Mouse (Mus musculus): ENCODE data around the gene Elf4.
A peak's percentile ranks its signal among the peaks of the same experiment; 100 is the strongest.

Elf4 gene

DNA sequence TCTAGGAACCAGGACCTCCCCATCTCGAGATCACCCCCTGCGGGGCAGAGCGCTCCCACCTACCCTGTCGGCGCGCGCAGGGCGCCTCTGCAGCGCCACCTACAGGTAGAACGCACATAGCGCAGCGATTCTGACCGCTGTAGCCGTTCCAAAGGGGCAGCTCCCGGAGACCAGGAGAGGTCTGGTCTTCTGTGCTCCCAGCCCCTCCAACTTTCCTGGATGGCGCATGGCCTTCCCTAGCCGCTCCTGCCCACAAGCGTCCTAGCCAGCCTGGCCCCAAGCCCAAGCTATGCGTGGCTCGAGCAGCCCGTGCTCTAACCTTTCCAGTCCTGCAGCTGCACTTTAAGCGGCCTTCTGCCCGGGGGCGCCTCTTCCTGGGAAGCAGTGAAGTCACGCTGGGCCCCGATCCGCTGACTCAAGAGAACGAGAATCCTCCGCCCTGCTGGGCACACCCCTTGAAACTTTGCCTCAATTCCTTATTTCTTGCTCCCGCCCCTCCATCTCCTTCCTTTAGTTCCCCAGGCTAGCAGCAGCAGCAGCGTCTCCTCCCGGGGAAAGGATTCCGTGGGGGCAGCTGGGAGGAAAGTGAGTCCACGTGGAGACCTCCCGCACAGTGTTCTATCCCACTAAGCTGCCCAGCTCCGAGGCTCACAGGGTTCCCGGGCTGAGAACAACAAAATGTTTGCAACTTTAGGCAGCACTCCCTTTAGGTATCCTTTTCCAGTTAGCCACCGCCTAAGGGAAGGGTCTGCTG is at the start of gene Elf4:
TSS of gene Elf4 (minus strand) at position 379 of the 754 bp plus-strand sequence.
- DNase-seq (ENCODE audit: low spot score in 2 of 2), result peak; percentile 55 to 65

DNA sequence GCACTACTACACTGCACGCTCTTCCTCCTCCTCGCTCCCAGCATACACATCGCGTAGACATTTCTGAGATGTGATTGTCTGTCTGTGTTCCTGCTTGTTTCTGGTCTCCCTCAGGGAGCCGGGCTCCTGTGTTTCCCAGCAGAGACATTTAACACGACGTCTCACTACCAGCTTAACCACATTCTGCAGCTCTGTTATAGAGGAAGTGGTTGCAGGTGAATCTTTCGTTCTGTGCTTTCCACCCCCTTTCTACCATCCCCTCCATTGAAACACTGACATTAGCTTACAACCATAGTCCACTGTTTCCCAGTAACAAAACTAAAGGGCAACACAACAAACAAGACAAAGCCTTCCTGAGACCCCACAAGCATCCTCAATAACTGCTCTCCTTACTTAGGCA is 30.8 kb upstream of the Elf4 start:
- DNase-seq (ENCODE audit: low spot score in 2 of 2), result no peak

DNA sequence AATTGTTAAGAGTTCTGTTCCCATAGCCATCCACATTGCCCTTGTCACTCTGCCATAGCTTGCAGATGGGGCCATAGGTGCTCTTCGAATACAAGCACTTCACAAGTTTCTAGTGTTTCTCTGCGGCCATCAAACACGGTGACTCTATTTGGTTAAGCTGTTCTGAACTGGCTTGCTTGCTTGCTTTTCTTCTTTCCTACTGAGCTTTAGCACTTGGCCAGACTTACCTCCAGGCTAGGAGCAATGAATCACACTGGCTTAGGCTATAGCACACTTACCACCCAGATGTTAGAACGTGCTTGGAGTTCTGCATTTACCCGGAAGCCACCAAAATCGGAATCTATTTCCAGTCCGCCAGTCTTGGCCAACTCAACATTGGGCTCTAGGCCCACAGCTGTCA is 18.8 kb upstream of the Elf4 start:
- no peak for DNase-seq (ENCODE audit: low spot score in 2 of 2)

DNA sequence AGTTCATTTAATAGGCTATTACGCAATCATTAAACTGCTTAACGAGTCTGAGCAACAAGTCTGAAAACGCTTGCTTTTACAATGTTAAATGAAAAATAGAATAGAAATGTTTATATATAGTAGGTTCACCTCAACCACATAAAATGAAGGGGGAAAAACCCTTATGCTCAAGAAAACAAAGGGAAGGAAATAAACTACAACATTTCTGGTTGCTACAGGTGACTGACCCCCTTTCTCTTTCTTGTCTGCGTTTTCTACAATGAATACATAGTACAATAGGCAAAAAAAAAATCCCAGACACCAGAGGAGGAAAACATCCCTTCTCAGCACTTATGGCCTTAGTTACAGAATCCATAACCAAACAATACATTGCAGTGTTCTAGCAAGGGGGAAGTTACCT is 18.2 kb upstream of the Elf4 start:
- DNase-seq (ENCODE audit: low spot score in 2 of 2), result no peak

DNA sequence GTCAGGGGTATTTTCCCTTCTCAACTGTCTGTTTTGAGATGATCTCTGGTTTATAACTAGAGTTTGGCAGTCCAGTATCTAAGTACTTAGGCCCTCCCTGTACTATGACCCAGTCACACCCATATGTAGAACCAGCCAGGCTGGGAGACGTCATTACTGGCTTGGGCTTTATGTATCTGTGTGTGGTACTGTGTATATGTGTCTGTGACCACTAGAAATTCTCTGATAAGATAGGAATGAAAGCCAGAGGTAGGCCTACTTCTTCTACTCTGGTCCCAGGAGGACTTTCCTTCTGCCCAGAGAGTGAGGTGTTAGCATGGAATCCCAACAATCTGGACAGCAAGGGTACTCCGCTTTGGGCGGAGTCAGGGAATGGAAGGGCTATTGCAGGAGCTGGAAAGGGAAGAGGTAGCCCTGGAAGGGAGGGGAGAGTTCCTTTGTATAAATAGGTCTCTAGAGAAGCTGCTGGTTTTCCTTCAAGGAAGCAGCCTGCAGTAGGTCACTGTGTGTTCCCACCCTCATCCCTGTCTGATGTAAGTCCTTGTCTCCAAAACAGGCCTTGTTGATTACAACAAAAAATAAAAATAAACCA is 4.5 kb upstream of the Elf4 start:
- DNase-seq (ENCODE audit: low spot score in 2 of 2), result no peak

DNA sequence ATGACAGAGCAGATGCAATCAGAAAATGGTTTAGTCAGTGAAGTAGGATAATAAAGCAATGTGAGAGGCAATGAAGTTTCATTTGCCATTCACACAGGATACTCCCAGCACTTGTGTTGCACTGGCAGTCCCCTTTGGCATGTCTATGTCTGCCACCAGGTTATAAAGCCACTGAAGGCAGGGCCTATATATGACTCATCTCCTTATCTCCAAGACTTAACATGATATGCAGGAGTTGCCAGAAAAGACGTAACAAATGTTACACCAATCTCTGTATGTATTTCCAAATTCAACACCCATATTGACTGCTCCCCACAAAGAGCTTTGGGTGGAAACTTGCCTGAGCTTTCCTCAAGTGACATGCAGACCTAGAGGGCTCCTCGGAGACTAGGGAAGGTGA is 3.2 kb upstream of the Elf4 start:
- no peak for DNase-seq (ENCODE audit: low spot score in 2 of 2)

DNA sequence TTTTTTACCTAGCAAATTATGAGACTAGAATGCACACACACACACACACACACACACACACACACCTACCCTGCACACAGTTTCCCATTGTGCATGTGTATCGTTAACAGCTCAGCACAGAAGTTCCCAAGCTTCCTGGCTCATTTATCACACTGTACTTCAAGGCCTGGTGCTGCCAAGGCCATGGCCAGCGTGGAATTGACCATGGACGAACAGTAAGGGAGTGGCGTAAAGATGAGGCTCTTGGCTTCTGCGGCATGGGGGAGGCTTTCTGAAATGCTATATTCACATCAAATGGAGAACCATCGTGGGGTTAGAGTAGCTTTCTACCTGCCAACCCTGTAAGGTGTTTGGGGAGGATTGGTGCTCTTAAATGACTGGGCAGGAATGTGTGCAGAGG is 1.5 kb upstream of the Elf4 start:
- no peak for DNase-seq (ENCODE audit: low spot score in 2 of 2)

DNA sequence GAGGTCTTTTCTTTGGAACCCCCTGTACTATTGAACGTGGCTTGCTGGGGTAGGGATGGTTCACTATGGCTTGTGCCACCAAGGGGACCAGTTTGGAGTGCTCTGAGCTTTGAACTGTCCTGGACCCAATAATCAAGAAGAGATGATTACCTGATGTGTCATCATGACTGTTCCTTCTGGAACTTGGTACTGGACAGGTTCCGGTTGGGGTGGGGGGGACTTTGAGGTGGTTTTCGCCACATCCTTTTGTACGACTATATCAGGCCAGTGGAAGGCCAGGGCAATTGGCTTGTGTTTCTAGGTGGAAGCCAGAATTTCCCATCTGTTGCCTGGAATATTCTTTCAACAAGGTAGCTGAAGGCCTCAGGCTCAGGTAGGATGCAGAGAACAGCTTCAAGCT is 704 bp upstream of the Elf4 start:
- no peak for DNase-seq (ENCODE audit: low spot score in 2 of 2)

DNA sequence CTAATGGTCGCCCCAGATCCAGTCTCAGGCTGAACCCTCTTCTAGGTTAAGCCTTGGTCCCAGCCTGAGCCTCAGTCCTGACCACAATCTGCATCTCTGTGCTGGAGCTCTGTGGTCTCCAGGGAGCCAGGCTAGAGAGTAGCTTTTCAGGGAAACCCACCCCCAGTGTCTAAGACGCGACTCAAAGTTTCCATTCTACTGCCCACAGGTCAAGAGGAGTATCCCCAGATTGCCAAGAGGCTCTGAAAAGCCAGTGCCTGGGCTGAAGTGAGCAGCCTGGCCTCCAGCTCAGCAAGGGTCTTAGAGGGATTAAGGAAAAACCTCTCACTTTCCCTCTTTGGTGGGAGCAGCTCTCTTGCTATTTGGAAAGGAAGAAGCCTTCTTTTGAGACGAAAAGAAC is 635 bp downstream of the Elf4 start:
- no peak for DNase-seq (ENCODE audit: low spot score in 2 of 2)

DNA sequence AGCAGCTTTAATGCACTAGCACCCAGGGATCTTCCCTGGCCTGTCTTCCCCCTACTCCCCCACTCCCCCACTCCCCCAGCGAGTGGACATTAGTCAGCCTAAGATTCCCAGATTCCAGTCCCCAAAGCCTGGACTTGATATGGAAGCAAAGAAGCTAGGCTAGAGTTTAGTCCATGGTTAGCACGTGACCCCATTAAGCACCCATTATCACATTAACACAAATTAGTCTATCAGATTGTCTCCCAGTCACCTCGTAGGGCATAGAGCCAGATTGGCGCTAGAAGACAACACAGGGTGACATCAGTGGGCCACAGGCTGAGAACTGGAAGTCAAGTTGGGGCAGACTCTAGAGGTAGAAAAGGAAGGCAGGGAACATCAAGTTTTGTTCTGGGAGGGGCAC is 1.9 kb downstream of the Elf4 start:
- no peak for DNase-seq (ENCODE audit: low spot score in 2 of 2)

DNA sequence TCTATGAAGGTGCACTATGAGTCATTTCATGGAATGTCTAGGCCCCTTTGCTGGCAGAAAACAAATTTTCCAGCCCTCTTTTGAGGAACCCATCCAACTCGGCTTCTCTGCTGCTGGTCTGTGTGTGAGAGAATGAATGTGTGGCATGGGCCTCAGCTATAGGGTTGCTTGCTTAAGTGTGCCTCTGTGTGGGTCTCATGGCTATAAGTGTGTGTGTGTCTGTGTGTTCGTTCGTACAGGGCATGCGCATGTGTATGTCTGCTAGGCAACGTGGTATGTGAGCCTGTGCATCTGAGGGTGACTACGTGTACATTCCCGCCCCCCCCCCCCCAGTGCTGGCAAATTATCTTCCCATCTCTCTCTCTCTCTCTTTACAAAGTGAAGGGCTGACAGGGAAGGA is 2.4 kb downstream of the Elf4 start:
- no peak for DNase-seq (ENCODE audit: low spot score in 2 of 2)

DNA sequence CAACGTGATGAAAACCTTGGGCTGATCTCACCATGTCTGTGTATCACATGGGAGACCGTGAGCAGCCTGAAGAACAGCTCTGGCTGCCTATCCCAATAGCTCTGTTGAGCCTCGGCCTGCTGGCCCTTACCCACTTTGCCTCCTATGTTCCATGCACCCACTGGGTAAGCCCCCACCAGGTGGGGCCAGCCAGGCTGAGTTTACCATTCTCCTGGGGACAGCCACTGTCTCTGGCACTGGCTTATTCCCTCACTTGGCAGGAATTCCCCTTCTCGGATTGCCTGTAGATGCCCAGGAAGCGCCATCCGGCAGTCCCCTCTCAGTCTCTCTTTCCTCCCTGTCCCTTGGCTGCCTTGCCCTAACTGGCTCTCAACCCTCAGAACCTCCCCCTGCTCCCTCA is 6.0 kb downstream of the Elf4 start:
- DNase-seq (ENCODE audit: low spot score in 2 of 2), result no peak

DNA sequence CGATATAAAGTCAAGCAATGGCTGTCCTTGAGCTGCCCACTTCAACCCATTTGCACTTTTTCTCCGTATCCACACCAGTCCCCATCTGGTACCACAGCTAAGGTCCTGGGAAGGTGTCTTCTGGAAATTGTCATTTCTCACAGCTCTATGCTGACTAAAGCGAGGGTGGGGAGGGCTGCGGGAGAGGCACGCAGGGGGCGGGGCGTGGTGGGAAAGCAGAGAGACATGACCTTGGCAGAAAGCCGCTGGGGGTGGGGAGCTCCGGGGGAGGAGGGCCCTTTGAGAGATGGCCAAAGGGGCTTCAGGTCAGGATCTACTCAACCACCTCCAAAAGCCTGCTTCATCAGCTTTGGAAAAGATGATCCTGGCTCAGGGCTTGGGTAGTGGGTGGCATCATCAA is 7.9 kb downstream of the Elf4 start:
- peak in 1 of 2 experiments; percentile 7 for DNase-seq (ENCODE audit: low spot score in 2 of 2)

DNA sequence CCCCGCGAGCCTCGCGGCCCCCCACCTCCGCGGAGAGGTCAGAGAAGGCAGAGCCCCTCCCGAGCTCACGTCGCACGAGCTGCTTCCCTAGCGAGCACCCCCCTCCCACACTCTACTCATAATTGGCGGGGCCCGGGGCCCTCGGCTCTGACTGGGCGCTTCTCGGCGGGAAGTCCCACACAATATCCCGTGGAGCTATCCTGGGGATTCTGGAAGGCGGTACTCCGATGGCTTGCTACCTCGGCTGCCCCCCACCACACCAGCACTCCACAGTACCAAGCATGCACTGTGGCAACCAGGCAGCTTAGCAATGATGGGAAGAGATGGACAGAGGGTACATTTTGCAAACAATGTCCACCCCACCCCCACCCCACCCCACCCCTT is 8.4 kb downstream of the Elf4 start:
- no peak for DNase-seq (ENCODE audit: low spot score in 2 of 2)

DNA sequence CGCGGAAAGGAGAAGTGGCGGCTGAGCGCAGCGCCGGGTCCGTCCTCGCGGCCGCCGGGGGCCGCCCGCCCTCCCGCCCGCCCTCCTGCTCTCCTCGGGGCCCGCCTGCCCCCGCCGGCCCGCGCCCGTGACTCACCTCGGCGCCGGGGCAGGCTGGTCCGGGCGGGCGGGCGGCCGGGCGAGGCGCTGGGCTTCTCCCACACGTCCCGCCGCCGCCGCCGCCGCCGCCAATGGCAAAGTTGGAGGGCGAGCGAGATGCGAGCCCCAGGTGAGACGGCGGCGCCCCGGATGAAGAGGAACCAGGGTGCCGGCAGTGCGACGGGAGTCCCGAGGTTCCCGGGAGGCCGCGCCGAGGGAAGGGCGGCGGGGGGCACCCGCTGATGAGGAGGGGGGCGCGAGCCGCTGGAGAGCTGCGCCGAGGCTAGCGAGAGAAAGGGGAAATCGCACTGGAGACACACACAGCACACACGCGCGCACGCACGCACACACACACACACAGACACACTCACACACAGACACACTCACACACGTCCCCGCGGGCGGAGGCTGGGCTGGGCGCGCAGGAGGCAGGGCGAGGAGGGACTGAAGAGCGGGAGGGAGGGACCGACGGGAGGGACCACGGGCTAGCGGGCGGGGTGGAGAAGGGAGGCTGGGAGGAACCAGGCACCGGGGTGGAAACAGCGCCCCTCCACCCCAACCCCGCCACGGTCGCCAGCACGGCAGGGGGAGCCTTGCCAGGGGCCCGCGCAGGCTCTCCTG is 9.0 kb downstream of the Elf4 start:
- peak; percentile 71 to 76 for DNase-seq (ENCODE audit: low spot score in 2 of 2)

DNA sequence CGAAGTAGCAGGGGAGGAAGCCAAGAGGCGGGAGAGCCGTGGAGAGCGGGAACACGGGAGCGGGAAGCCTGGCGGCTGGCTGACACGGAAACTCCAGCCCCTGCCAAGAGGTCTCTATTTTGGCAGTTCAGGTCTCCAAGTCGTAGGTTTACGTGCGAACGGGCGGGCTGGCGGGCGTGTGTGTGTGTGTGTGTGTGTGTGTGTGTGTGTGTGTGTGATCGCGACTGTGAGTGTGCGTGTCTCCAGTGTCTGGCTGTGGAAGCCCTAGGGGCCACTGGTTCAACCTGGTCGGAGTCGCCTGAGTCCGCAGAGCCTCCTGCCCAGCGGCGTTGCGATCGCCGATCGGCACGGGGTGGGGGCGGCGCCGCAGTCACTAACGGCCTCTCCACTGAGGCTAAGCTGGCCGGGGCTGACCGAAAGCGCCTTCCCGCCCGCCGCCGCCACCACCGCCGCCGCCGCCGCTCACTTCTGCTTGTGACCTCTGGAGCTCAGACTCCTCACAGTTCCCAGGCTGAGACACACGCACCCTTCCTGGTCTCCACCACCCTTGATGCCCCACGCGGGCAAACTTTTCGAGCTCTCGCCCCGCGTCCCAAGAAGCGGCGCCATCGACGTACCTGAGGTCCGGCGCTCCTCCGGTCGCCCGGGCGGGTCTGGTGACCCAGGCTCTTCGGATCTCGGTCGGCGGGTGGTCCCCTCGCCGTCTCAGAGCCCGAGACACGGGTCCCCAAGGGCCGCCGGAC is 9.8 kb downstream of the Elf4 start:
- peak in 1 of 2 experiments; percentile 20 for DNase-seq (ENCODE audit: low spot score in 2 of 2)

DNA sequence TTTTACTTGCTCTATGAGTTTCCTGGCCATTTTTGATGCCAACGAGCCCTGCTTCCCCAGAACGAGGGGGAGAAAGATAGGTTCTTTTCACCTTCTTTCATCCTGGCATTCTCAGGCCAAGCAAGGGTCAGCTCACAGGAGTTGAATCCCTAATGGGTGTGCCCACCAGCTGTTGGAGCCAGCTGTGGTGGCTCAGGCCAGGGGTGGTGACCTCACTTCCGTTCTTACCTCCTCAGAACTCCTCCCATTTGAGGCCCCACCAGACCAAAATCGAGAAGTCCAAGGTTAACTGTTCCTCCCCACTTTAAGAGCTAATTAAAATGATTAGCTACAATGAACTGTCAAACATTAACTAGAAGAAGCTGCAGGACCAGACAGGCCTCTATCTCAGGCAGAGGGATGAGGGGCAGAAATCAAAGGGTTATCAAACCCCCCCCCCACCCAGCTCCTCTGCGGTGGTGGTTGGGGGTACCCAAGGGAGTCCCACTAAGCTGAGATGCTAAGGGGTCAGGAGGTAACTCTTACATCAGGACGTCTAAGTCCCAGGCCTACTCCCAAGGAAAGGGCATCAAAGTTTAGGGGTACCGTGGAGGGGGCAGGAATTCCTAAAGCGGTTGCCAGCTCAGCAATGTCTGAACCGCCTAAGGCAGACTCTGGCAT is 10.6 kb downstream of the Elf4 start:
- peak in 1 of 2 experiments; percentile 34 for DNase-seq (ENCODE audit: low spot score in 2 of 2)

DNA sequence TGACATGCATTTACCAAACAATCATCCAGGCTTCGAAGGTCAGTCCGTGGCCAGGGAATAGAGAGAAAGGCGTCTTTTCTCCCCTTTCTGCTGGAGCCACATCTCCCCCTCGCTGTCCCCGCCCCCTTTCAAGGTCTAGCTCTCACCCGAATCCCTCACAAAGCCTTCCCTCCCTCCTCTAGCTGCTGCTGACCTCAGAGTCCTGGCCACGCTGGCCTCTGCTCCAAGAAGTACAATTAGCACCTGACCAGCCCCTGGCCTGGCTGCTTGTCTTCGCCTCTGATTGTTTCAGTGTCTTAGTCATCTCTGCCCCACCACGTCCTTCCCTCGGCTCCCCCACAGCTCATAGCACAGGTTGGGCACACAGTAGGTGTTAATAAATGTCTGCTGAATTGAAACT is 13.3 kb downstream of the Elf4 start:
- peak; percentile 37 to 62 for DNase-seq (ENCODE audit: low spot score in 2 of 2)

DNA sequence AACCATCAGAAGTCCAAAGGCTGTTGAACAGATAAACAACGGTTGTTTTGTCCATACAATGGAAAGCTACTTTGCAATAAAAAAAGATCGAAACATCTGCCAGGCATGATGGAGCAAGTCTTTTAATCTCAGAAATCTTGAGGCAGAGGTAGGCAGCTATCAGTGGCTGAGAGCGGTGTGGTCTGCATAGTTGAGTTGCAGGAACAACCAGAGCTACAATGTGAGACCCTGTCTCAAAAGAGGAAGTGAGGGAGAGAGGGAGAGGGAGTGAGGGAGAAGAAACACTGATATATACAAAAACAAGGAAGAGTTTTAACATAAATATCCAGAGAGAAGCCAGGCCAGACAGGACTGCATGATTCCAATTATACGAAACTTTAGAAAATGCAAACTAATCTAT is 18.3 kb downstream of the Elf4 start:
- DNase-seq (ENCODE audit: low spot score in 2 of 2), result no peak

DNA sequence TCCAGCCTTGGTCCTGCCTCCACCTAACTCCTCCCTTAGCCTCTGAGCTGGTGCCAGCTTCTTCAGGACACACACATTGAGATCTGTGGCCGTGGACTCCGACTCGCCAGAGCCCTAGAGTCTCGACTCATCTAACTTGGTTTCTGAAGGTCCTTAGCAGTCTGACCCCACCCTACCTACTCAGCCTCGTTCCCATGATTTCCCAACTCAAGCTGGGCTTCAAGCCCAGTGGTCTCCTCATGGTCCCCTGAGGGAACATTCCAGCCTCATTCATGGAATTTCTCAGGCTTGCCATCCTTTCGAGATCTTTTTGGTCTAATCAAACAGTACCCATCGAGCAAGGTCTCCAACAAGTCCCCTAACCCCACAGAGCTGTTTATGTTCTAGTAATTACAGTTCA is 21.0 kb downstream of the Elf4 start:
- DNase-seq (ENCODE audit: low spot score in 2 of 2), result no peak

DNA sequence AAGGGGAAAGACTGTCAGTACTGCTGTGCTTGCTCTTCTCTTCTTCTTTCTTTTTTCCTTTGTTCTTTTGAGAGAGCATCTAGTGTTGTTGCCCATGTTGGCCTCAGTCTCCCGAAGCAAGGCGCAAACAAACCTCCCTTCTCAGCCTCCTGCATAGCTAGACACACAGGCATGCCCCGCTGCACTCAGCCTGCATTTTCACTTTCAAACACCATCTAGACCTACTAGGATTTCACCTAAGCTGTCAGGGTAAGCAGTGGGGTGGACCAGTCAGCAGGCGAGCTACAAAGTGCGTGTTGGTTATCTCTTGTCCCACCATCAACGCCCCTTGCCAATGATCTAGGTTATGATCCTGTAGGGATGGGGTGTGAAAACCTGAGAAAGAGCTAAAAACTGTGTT is 21.4 kb downstream of the Elf4 start:
- DNase-seq (ENCODE audit: low spot score in 2 of 2), result no peak

DNA sequence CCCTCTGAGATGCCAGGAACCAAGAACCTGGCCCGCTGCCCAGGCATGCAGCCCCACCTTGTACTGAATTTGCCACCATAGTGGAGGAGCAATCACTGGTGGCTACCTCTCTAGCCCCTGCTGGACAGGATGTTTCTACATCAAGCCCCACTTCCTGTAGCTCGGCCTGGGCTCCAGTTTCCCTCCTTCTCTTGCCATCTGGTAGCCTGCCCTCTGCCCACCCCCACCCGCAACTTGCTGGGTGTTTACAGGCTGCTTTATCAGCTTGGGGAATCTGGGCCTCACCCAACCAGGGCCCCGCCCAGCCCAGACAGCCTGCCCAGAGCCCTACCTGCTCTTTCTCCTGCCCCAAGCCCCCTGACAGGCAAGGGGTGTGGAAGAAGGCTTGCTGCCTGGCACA is 23.9 kb downstream of the Elf4 start:
- peak; percentile 56 to 61 for DNase-seq (ENCODE audit: low spot score in 2 of 2)

All from natural killer cell, adult 2 months (primary cell).